Mouse (Mus musculus) liver, embryonic 11.5 days (tissue): ENCODE measurements around the gene Gmeb2. TPM values are rescaled to one million over a fixed set of nuclear protein-coding genes. Genes with fewer than 3 reads are reported as not detected.

Experiments
- ATAC-seq: fragments of 200-750 bp; cut with Nextera tagmentation; replicated peaks from 2 replicates; pipeline ENCODE4 v1.8.0; 2017; ENCODE audit warnings: moderate number of reproducible peaks, mild to moderate bottlenecking, moderate TSS enrichment, moderate library complexity; ENCODE audit not compliant: low FRiP score
- DNase-seq: peaks from one replicate; pipeline ENCODE4 v3.0.0-alpha.2; 2017; ENCODE audit warnings: low spot score
- H3K27ac ChIP-seq: fragments of 300-500 bp; sonication (generic); 2 replicates; pipeline ENCODE4 v1.5.1; 2014; ENCODE audit warnings: mild to moderate bottlenecking, low read depth, low read length, control low read depth
- H3K27me3 ChIP-seq: fragments of 300-500 bp; sonication (generic); replicated peaks from 2 replicates; pipeline ENCODE4 v1.6.1; 2014; ENCODE audit warnings: low read length, mixed read lengths; ENCODE audit not compliant: control insufficient read depth, insufficient read depth
- H3K36me3 ChIP-seq: fragments of 300-500 bp; sonication (generic); 2 replicates; pipeline ENCODE4 v1.6.1; 2014; ENCODE audit warnings: mild to moderate bottlenecking, low read length, moderate library complexity, mixed read lengths; ENCODE audit not compliant: control insufficient read depth, insufficient read depth
- H3K4me1 ChIP-seq: fragments of 300-500 bp; sonication (generic); replicated peaks from 2 replicates; pipeline ENCODE4 v1.6.1; 2014; ENCODE audit warnings: low read length, mixed read lengths; ENCODE audit not compliant: control insufficient read depth, insufficient read depth
- H3K4me2 ChIP-seq: fragments of 300-500 bp; sonication (generic); 2 replicates; pipeline ENCODE4 v1.6.1; 2014; ENCODE audit warnings: mild to moderate bottlenecking, control low read depth, moderate library complexity
- H3K4me3 ChIP-seq: fragments of 300-500 bp; sonication (generic); 2 replicates; pipeline ENCODE4 v1.5.1; 2014; ENCODE audit warnings: low read depth, low read length, control low read depth
- H3K9ac ChIP-seq: fragments of 300-500 bp; sonication (generic); 2 replicates; pipeline ENCODE4 v1.6.1; 2014; ENCODE audit warnings: low read depth, low read length, control low read depth
- H3K9me3 ChIP-seq: fragments of 300-500 bp; sonication (generic); 2 replicates; pipeline ENCODE4 v1.6.1; 2016; ENCODE audit warnings: low read length, inconsistent platforms, mixed read lengths; ENCODE audit not compliant: control insufficient read depth
- WGBS: fragments of 180-500 bp; shearing (Covaris S2); extraction: QIAGEN DNeasy Blood & Tissue Kit; methylation state at CpG from one replicate; pipeline ENCODE4 v1.1.7; 2014; 5-methylcytosine and 5-hydroxymethylcytosine counted together
- polyA plus RNA-seq: library from polyadenylated mRNA; unstranded; fragments of >200 nt; fragmentation: Nextera tagmentation; extraction: Ambion mirVana; gene quantifications from 2 replicates; pipeline ENCODE4 v1.2.1, GENCODE M21; 2014

Gene Gmeb2
- polyA plus RNA-seq, 1 experiment from 2014 or later, result 14.7 TPM

- no peak for DNase-seq
- peak; percentile 36; the same call in 1 of the 2 replicates for ATAC-seq
- no peaks in the 10 kb centered on the region for H3K9me3 ChIP-seq
- no peaks in the 10 kb centered on the region for H3K36me3 ChIP-seq
- no peak overlapping the region for H3K27ac ChIP-seq
- peak overlapping the region; percentile 31 for H3K4me3 ChIP-seq
- H3K27me3 ChIP-seq, result peaks cover 45% of the 10 kb centered on the region
- peaks cover 6% of the 10 kb centered on the region; the same call in 1 of the 2 replicates for H3K4me1 ChIP-seq
- 8% methylated on average over 34 of the region's 34 CpGs for WGBS
- H3K4me2 ChIP-seq, result peak overlapping the region; percentile 58
- no peak overlapping the region for H3K9ac ChIP-seq
Measured at GRCm38 (mm10) chr2:181212389-181213020, 75.3 kb downstream of the Gmeb2 start.

- peak; percentile 88 for ATAC-seq
- no peaks in the 10 kb centered on the region for H3K36me3 ChIP-seq
- H3K9ac ChIP-seq, result no peak overlapping the region
- H3K9me3 ChIP-seq, result no peaks in the 10 kb centered on the region
- no peak for DNase-seq
- peak overlapping the region; percentile 34; the same call in 1 of the 2 replicates for H3K4me2 ChIP-seq
- H3K4me1 ChIP-seq, result peaks cover 9% of the 10 kb centered on the region
- H3K27ac ChIP-seq, result no peak overlapping the region
- WGBS, result 50% methylated on average over 9 of the region's 9 CpGs
- H3K4me3 ChIP-seq, result no peak overlapping the region
- peaks cover 11% of the 10 kb centered on the region for H3K27me3 ChIP-seq
Measured at GRCm38 (mm10) chr2:181206118-181206517, 81.7 kb downstream of the Gmeb2 start.

GRCm38 (mm10) chr2:181205678-181206077 lies 82.2 kb downstream of the Gmeb2 start:
- ATAC-seq (peak; percentile 40; the same call in 1 of the 2 replicates), DNase-seq (no peak)
- no peaks in the 10 kb centered on the region for H3K9me3 ChIP-seq
- H3K4me1 ChIP-seq, result peaks cover 9% of the 10 kb centered on the region
- peak overlapping the region; percentile 34; the same call in 1 of the 2 replicates for H3K4me2 ChIP-seq
- H3K9ac ChIP-seq, result no peak overlapping the region
- H3K27me3 ChIP-seq, result peaks cover 6% of the 10 kb centered on the region
- no peak overlapping the region for H3K27ac ChIP-seq
- WGBS, result 77% methylated on average over 5 of the region's 5 CpGs
- H3K4me3 ChIP-seq, result no peak overlapping the region
- H3K36me3 ChIP-seq, result no peaks in the 10 kb centered on the region

- Histone ChIP-seq H3K4me2 (no peak overlapping the region), H3K4me3 (no peak overlapping the region), H3K36me3 (no peaks in the 10 kb centered on the region), H3K27me3 (peaks cover 4% of the 10 kb centered on the region), H3K9ac (no peak overlapping the region), H3K27ac (no peak overlapping the region), H3K4me1 (peaks cover 9% of the 10 kb centered on the region), H3K9me3 (no peaks in the 10 kb centered on the region)
- ATAC-seq, result no peak
- 74% methylated on average over 6 of the region's 6 CpGs for WGBS
- no peak for DNase-seq
Measured at GRCm38 (mm10) chr2:181202886-181203285, 84.9 kb downstream of the Gmeb2 start.

GRCm38 (mm10) chr2:181202422-181202821 lies 85.4 kb downstream of the Gmeb2 start, which contains the start of gene Ptk6:
Ptk6 (minus strand) TSS chr2:181202789.
- Histone ChIP-seq H3K4me1 (peaks cover 9% of the 10 kb centered on the region), H3K4me2 (no peak within 1 kb of the TSS), H3K27ac (no peak within 1 kb of the TSS), H3K4me3 (no peak within 1 kb of the TSS), H3K9me3 (no peaks in the 10 kb centered on the region), H3K36me3 (no peaks in the 10 kb centered on the region), H3K9ac (no peak within 1 kb of the TSS), H3K27me3 (peaks cover 4% of the 10 kb centered on the region)
- 79% methylated on average over 3 of the region's 3 CpGs for WGBS
- ATAC-seq (no peak), DNase-seq (no peak)

- Histone ChIP-seq H3K4me2 (no peak overlapping the region), H3K9ac (no peak overlapping the region), H3K27me3 (peaks cover 4% of the 10 kb centered on the region), H3K27ac (no peak overlapping the region), H3K4me1 (peaks cover 9% of the 10 kb centered on the region), H3K4me3 (no peak overlapping the region), H3K36me3 (no peaks in the 10 kb centered on the region), H3K9me3 (no peaks in the 10 kb centered on the region)
- ATAC-seq (no peak), DNase-seq (no peak)
- WGBS, result 53% methylated on average over 3 of the region's 3 CpGs
Measured at GRCm38 (mm10) chr2:181201606-181202005, 86.2 kb downstream of the Gmeb2 start.

Other genes starting within 250 kb of the Gmeb2 start
- gene Chrna4, start 244.5 kb downstream of the Gmeb2 start, polyA plus RNA-seq, result 1.2 and 1.6 TPM in 2 replicates
- 0.15 and 0.18 TPM in 2 replicates for gene Kcnq2, start 152.7 kb downstream of the Gmeb2 start, polyA plus RNA-seq
- gene Eef1a2, start 131.0 kb downstream of the Gmeb2 start, polyA plus RNA-seq, result not detected in 2 replicates
- gene Ppdpf, start 100.8 kb downstream of the Gmeb2 start, polyA plus RNA-seq, result 172 and 179 TPM in 2 replicates
- gene Ptk6, start 85.2 kb downstream of the Gmeb2 start, polyA plus RNA-seq, result not detected in 2 replicates
- gene Srms, start 74.8 kb downstream of the Gmeb2 start, polyA plus RNA-seq, result 0.23 TPM in 1 of 2 replicates, not detected in the other
- gene Fndc11, start 68.0 kb downstream of the Gmeb2 start, polyA plus RNA-seq, result 0.34 TPM in 1 of 2 replicates, not detected in the other
- gene Helz2, start 46.0 kb downstream of the Gmeb2 start, polyA plus RNA-seq, result 2.4 and 2.6 TPM in 2 replicates
- gene Stmn3, start 26.5 kb upstream of the Gmeb2 start, polyA plus RNA-seq, result 0.59 and 0.74 TPM in 2 replicates
- 58.8 and 66.4 TPM in 2 replicates for gene Rtel1, start 31.7 kb upstream of the Gmeb2 start, polyA plus RNA-seq
- gene Zgpat, start 76.9 kb upstream of the Gmeb2 start, polyA plus RNA-seq, result 29.5 and 35.1 TPM in 2 replicates
- 48.7 and 48.9 TPM in 2 replicates for gene Arfrp1, start 77.4 kb upstream of the Gmeb2 start, polyA plus RNA-seq
- gene Lime1, start 92.0 kb upstream of the Gmeb2 start, polyA plus RNA-seq, result 17.0 and 20.2 TPM in 2 replicates
- 25.2 and 26.9 TPM in 2 replicates for gene Zbtb46, start 171.4 kb upstream of the Gmeb2 start, polyA plus RNA-seq
- gene Abhd16b, start 205.2 kb upstream of the Gmeb2 start, polyA plus RNA-seq, result 0.13 TPM in 1 of 2 replicates, not detected in the other
- 149 and 156 TPM in 2 replicates for gene Tpd52l2, start 209.1 kb upstream of the Gmeb2 start, polyA plus RNA-seq
- 61.1 and 65.6 TPM in 2 replicates for gene Dnajc5, start 232.4 kb upstream of the Gmeb2 start, polyA plus RNA-seq